Mouse (Mus musculus): ENCODE results near the gene Phlda3.

Gene Phlda3

GRCm38 (mm10) chr1:135760216-135760615 lies 5.7 kb upstream of the Phlda3 start:
- DNase-seq (ENCODE audit: low spot score): no peak

- DNase-seq (ENCODE audit: low spot score): no peak
Observed at GRCm38 (mm10) chr1:135761728-135762127, 4.2 kb upstream of the Phlda3 start.

- DNase-seq (ENCODE audit: low spot score): no peak
Observed at GRCm38 (mm10) chr1:135763503-135764205, 2.3 kb upstream of the Phlda3 start.

DNA sequence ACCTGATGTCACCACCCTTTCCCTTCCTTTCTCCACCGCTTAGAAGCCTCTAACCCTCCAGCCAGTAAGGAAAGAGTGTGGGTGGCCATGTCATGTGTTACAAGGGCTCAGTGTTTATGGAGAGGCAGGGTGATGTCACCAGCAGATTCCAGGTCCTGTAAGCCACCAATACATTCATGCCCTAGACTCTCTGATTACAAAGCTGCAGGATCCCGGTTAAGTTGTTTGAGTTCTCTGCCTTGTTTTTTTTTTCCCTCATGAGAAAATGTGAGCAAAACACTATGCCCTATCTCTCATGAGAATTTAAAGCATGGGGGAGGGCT lies 1.8 kb upstream of the Phlda3 start:
- no peak for DNase-seq (ENCODE audit: low spot score)

DNA sequence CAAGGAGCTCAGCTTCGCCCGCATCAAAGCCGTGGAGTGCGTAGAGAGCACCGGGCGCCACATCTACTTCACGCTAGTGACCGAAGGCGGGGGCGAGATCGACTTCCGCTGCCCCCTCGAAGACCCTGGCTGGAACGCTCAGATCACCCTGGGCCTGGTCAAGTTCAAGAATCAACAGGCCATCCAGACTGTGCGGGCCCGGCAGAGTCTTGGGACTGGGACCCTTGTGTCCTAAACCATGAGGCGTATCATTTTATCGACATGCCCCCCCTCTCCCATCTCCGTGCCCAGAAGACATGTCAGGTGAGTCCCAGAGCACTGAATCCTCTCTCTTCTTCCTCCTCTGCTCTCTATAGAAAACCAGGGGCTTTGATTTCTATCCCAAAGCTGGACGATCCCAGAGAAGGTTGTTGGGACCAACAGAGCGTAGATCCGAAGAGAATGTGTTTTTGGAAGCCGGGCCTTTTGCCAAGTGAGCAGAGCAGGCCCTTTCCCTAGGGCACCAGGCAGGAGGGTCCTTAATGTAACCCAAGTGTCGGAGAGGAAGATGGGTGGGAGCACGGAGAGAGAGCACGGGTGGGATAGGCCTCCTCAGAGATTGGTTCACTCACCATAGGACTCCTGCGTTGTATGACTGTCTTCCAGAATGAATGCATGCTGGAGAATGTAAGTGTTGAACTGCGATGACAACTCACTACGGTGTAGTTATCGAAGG lies 830 bp downstream of the Phlda3 start:
- no peak for DNase-seq (ENCODE audit: low spot score)

GRCm38 (mm10) chr1:135767324-135767890 lies 1.5 kb downstream of the Phlda3 start:
- no peak for DNase-seq (ENCODE audit: low spot score)

- DNase-seq (ENCODE audit: low spot score): no peak
Observed at GRCm38 (mm10) chr1:135768400-135768799, 2.5 kb downstream of the Phlda3 start.

DNA sequence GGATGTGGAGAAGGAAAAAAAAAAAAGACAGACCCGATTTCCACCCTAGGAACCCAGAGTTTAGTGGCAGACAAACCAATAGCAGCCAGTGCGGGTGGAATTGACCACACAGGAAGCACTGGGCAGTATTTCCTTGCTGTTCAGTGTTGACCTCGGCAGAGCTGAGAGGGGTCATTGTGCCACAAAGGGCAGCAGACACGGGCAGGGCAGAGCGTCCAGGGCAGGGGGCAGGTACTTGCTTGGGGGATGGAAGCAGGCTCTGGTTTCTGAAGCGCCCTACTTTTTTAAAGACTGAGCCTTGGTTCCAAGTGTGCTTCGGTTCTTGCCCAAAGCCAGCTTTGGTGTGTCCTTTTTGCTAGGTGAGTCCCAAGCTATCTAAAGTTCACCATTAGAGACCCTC lies 4.3 kb downstream of the Phlda3 start:
- no peak for DNase-seq (ENCODE audit: low spot score)

- no peak for DNase-seq (ENCODE audit: low spot score)
Observed at GRCm38 (mm10) chr1:135770896-135771572, 5.1 kb downstream of the Phlda3 start.

- DNase-seq (ENCODE audit: low spot score): no peak
Observed at GRCm38 (mm10) chr1:135771573-135771970, 5.7 kb downstream of the Phlda3 start.

GRCm38 (mm10) chr1:135776596-135776995 lies 10.7 kb downstream of the Phlda3 start:
- DNase-seq (ENCODE audit: low spot score): no peak

GRCm38 (mm10) chr1:135777046-135777445 lies 11.1 kb downstream of the Phlda3 start:
- no peak for DNase-seq (ENCODE audit: low spot score)

DNA sequence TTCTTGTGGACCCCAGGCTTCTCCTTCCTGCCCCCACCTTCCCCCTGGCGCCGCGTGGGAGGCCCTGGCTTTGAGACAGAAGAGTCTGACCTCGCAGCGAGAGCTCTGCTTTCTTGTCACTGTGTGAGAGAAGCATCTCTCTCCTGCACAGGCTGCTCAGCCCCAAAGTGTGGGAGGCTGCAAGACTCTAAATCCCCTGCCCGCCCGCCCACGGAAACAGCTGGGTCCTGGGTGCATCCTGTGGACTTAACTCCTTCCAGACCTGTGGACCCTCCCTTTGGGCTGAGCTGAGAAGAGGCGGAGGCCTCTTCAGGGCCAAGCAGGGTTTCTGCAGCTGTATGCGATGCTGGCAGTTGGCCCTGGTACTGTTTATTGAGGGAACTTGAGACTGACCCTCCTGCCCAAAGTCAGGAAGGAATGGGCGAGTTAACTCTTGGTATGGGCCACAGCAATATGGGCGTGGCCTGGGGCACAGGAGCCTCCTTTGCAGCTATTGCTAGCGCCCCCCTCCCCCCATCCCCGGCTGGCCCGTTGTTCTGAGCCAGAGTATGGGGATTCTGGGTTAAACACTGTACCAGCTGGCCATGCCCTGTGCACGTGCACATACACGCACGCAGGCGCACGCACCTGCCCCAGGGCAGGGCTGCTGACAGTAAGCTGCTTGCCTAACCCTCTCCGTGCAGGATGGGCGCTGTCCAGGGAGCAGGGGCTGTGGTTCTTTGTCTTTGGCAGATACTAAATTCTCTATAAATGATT lies 13.0 kb downstream of the Phlda3 start, which contains the start of gene Tnni1:
Tnni1 (plus strand) TSS at position 655 of the 756 bp plus-strand sequence.
- DNase-seq (ENCODE audit: low spot score): no peak

DNA sequence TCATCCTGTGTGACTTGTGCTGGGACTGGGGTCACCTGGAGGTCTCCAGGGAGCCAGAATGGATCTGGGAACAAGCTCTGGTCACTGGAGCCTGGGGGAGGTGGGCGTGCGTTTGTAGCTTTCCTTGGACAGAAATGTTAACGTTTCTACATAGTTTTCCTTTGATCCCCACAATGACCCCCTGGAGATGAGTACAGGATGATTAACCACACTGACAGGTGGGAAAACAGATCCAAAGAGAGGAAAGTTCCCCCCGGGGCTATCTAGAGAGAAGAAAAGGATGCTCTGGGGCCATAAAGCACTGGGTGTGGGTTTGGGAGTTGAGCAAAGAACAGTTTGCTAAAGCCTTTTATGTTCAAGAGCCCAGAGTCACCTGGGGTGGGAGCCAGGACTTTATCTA lies 14.7 kb downstream of the Phlda3 start:
- no peak for DNase-seq (ENCODE audit: low spot score)

DNA sequence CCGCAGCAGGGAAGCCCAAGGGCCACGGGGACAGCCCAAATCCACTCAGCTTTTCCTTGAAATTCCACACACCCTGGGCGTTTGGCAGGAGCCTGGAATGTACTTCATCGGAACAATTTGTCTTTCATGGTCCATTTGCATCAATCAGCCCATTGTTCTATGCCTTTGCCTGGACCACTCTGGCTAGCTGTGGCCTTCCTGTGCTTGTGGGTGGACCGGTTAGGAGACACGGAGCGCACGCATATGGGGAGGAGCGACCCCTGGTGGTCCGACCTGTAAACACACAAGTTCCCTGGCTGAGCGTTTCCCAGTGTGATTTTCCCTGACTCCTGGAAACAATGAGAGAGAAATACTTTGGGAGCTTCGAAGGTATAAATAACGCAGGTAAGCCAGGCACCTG lies 15.3 kb downstream of the Phlda3 start:
- peak; percentile 58 for DNase-seq (ENCODE audit: low spot score)

DNA sequence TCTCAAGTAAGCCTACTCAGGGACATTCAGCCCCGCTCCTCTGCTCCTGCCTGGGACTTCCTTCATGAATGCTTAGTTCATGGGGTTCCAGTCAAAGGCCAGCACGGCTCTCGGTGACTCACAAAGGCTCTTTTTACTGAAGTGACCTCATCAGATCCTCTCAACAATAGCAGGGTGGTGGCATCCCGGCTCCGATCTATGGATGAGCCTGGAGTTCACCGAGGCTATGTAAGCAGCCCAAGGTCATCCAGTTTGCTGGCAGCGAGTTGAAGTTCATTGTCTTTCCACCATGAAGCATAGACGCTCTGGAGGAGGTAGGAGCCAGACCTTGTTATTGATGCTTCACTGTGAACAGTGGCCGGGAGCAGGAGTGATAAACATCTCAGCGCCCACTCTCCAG lies 16.9 kb downstream of the Phlda3 start:
- DNase-seq (ENCODE audit: low spot score): peak; percentile 59

DNA sequence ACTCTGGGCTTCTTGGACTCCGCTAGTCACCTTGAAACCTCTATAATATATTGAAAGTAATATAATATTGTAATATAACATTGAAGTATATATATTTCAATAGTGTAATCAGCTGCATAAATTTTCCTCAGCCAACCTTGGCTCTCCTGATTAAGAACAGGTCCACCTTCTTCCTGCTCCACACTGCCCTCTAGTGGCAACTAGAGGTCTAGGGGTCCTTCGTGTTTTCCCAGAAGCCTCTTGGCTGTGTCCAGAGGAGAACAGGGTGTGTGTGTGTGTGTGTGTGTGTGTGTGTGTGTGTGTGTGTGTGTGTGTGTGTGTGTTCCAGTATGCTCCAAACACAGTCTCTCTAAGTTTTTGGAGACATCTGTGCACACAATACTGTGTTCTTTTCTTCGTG lies 21.9 kb downstream of the Phlda3 start:
- no peak for DNase-seq (ENCODE audit: low spot score)

DNA sequence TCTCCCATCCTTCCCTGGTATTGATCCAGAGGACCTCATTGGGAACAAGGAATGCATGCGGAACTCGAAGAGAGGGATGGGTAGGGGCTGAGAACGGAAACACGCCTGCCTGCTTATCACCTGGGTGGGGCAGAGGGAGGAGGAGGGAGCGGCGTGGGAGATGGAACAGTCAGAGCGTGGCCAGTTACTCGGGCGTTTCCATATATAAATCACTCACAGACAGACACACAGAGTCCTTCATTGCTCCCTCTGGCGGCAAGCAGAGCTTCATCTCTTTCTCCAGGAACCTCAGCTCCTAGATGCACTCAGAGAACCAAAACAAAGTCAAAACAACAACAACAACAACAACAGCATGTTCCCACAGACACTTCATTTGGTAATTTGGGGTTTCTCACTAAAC lies 22.8 kb downstream of the Phlda3 start:
- no peak for DNase-seq (ENCODE audit: low spot score)

- no peak for DNase-seq (ENCODE audit: low spot score)
Observed at GRCm38 (mm10) chr1:135789815-135790214, 23.9 kb downstream of the Phlda3 start.

- no peak for DNase-seq (ENCODE audit: low spot score)
Observed at GRCm38 (mm10) chr1:135792143-135792939, 26.4 kb downstream of the Phlda3 start.
